Mouse (Mus musculus) inflammation-experienced regulatory T-cells, adult 16 weeks (primary cell): Measurements from ENCODE around the gene Sertm1. TPM values are rescaled to one million over a fixed set of nuclear protein-coding genes. Genes with fewer than 3 reads are reported as not detected.

ENCODE experiments used
- polyA plus RNA-seq: library from polyadenylated mRNA; unstranded; fragments of 100-300 nt; shearing (Covaris generic); gene quantifications from one replicate; pipeline ENCODE4 v1.2.1, GENCODE M21; 2017

Sertm1 gene
- polyA plus RNA-seq: not detected

GRCm38 (mm10) chr3:54915643-54916071 is at the start of gene Sertm1:
Gene Sertm1, minus strand, starts transcription at chr3:54915887.

Other genes with a start within 250 kb of the Sertm1 start
- gene Supt20, start 223.1 kb downstream of the Sertm1 start, polyA plus RNA-seq: 368 TPM
- gene Gm21958, start 201.5 kb downstream of the Sertm1 start, polyA plus RNA-seq: not detected
- gene Exosc8, start 180.5 kb downstream of the Sertm1 start, polyA plus RNA-seq: 234 TPM
- gene Alg5, start 180.3 kb downstream of the Sertm1 start, polyA plus RNA-seq: 105 TPM
- not detected for gene Smad9, start 160.3 kb downstream of the Sertm1 start, polyA plus RNA-seq
- 7.7 TPM for gene Rfxap, start 108.1 kb downstream of the Sertm1 start, polyA plus RNA-seq
- gene Ccna1, start 139.6 kb upstream of the Sertm1 start, polyA plus RNA-seq: not detected
- 33.1 TPM for gene Spg20, start 196.2 kb upstream of the Sertm1 start, polyA plus RNA-seq
- 0.20 TPM for gene Ccdc169, start 221.5 kb upstream of the Sertm1 start, polyA plus RNA-seq